Mouse (Mus musculus) intestine, postnatal 0 days (tissue): ENCODE measurements at regions not wholly inside any gene's neighbourhood (a gene's known extent, or its start where the extent isn't known, plus 50 kb on each side); places are given as distances from the start of the nearest gene placed in this dataset.

Source experiments
- ATAC-seq: fragments of 200-750 bp; cut with Nextera tagmentation; 2 replicates; pipeline ENCODE4 v1.8.0; 2017; ENCODE audit warnings: mild to moderate bottlenecking, moderate TSS enrichment, moderate library complexity
- H3K27ac ChIP-seq: fragments of 300-500 bp; sonication (generic); 2 replicates; pipeline ENCODE4 v1.5.1; 2014; ENCODE audit warnings: mild to moderate bottlenecking, low read depth, low read length, moderate library complexity
- H3K27me3 ChIP-seq: fragments of 300-500 bp; sonication (generic); replicated peaks from 2 replicates; pipeline ENCODE4 v1.6.1; 2014; ENCODE audit warnings: low read length, mixed read lengths; ENCODE audit not compliant: control insufficient read depth, insufficient read depth
- H3K36me3 ChIP-seq: fragments of 300-500 bp; sonication (generic); 2 replicates; pipeline ENCODE4 v1.6.1; 2014; ENCODE audit warnings: mild to moderate bottlenecking, moderate library complexity; ENCODE audit not compliant: control insufficient read depth, insufficient read depth
- H3K4me1 ChIP-seq: fragments of 300-500 bp; sonication (generic); replicated peaks from 2 replicates; pipeline ENCODE4 v1.6.1; 2014; ENCODE audit warnings: antibody characterized with exemption, low read length, mixed read lengths; ENCODE audit not compliant: control insufficient read depth, insufficient read depth
- H3K4me2 ChIP-seq: fragments of 300-500 bp; sonication (generic); replicated peaks from 2 replicates; pipeline ENCODE4 v1.6.1; 2014; ENCODE audit warnings: low read depth, mild to moderate bottlenecking, moderate library complexity
- H3K4me3 ChIP-seq: fragments of 300-500 bp; sonication (generic); 2 replicates; pipeline ENCODE4 v1.5.1; 2014; ENCODE audit warnings: low read depth, low read length
- H3K9ac ChIP-seq: fragments of 300-500 bp; sonication (generic); 2 replicates; pipeline ENCODE4 v1.6.1; 2014; ENCODE audit warnings: mild to moderate bottlenecking, low read depth, low read length
- H3K9me3 ChIP-seq: fragments of 300-500 bp; sonication (generic); 2 replicates; pipeline ENCODE4 v1.6.1; 2016; ENCODE audit warnings: mixed run types; ENCODE audit not compliant: control insufficient read depth
- CTCF ChIP-seq: sonication (generic); IDR thresholded peaks from 2 replicates; pipeline ENCODE4 v1.5.1; 2016; ENCODE audit warnings: low read depth, mild to moderate bottlenecking, control low read depth, antibody characterized with exemption, moderate library complexity
- WGBS: fragments of 180-500 bp; shearing (Covaris S2); extraction: QIAGEN DNeasy Blood & Tissue Kit; methylation state at CpG from one replicate; pipeline ENCODE4 v1.1.7; 2014; 5-methylcytosine and 5-hydroxymethylcytosine counted together

GRCm38 (mm10) chr14:102477162-102477561, 505.3 kb downstream of the Kctd12 start:
- Histone ChIP-seq H3K9me3 (no peaks in the 10 kb centered on the region), H3K27ac (no peak overlapping the region), H3K36me3 (no peaks in the 10 kb centered on the region), H3K4me3 (no peak overlapping the region), H3K4me2 (no peak overlapping the region), H3K9ac (no peak overlapping the region), H3K4me1 (no peaks in the 10 kb centered on the region), H3K27me3 (no peaks in the 10 kb centered on the region)
- no peak for TF ChIP-seq CTCF
- 91% methylated on average over 2 of the region's 2 CpGs for WGBS
- no peak for ATAC-seq

- Histone ChIP-seq H3K4me3 (no peak overlapping the region), H3K36me3 (no peaks in the 10 kb centered on the region), H3K27ac (no peak overlapping the region), H3K4me1 (no peaks in the 10 kb centered on the region), H3K27me3 (no peaks in the 10 kb centered on the region), H3K9me3 (no peaks in the 10 kb centered on the region), H3K4me2 (no peak overlapping the region), H3K9ac (no peak overlapping the region)
- ATAC-seq = no peak
- 63% methylated on average over 4 of the region's 4 CpGs for WGBS
- TF ChIP-seq CTCF = no peak
These were observed 513.1 kb downstream of the Kctd12 start for GRCm38 (mm10) chr14:102469326-102469725.

- no peak for ATAC-seq
- no peak overlapping the region for H3K4me2 ChIP-seq
- no peak for TF ChIP-seq CTCF
- no peaks in the 10 kb centered on the region for H3K4me1 ChIP-seq
- no peaks in the 10 kb centered on the region for H3K9me3 ChIP-seq
- no peaks in the 10 kb centered on the region for H3K36me3 ChIP-seq
- 89% methylated on average over 1 of the region's 1 CpGs for WGBS
- no peak overlapping the region for H3K9ac ChIP-seq
- H3K27me3 ChIP-seq = no peaks in the 10 kb centered on the region
- no peak overlapping the region for H3K4me3 ChIP-seq
- H3K27ac ChIP-seq = no peak overlapping the region
These were observed 521.4 kb downstream of the Kctd12 start for GRCm38 (mm10) chr14:102461001-102461400.

- no peak for TF ChIP-seq CTCF
- H3K4me1 ChIP-seq = no peaks in the 10 kb centered on the region
- H3K4me2 ChIP-seq = no peak overlapping the region
- H3K36me3 ChIP-seq = no peaks in the 10 kb centered on the region
- H3K4me3 ChIP-seq = no peak overlapping the region
- H3K27me3 ChIP-seq = no peaks in the 10 kb centered on the region
- no peak overlapping the region for H3K9ac ChIP-seq
- 75% methylated on average over 2 of the region's 2 CpGs for WGBS
- H3K9me3 ChIP-seq = no peaks in the 10 kb centered on the region
- no peak for ATAC-seq
- H3K27ac ChIP-seq = no peak overlapping the region
These were observed 542.7 kb downstream of the Kctd12 start for GRCm38 (mm10) chr14:102439738-102440137.

GRCm38 (mm10) chr14:102403397-102404115, 578.9 kb downstream of the Kctd12 start:
- Histone ChIP-seq H3K27ac (no peak overlapping the region), H3K4me2 (no peak overlapping the region), H3K4me3 (no peak overlapping the region), H3K9me3 (no peaks in the 10 kb centered on the region), H3K9ac (no peak overlapping the region), H3K4me1 (no peaks in the 10 kb centered on the region), H3K27me3 (no peaks in the 10 kb centered on the region), H3K36me3 (no peaks in the 10 kb centered on the region)
- TF ChIP-seq CTCF = no peak
- WGBS = 55% methylated on average over 4 of the region's 4 CpGs
- no peak for ATAC-seq

- H3K27ac ChIP-seq = no peak overlapping the region
- no peak overlapping the region for H3K9ac ChIP-seq
- H3K4me2 ChIP-seq = no peak overlapping the region
- H3K36me3 ChIP-seq = no peaks in the 10 kb centered on the region
- no peaks in the 10 kb centered on the region for H3K27me3 ChIP-seq
- no peaks in the 10 kb centered on the region for H3K4me1 ChIP-seq
- 63% methylated on average over 4 of the region's 4 CpGs for WGBS
- H3K9me3 ChIP-seq = no peaks in the 10 kb centered on the region
- ATAC-seq = no peak
- H3K4me3 ChIP-seq = no peak overlapping the region
- TF ChIP-seq CTCF = no peak
These were observed 580.3 kb downstream of the Kctd12 start for GRCm38 (mm10) chr14:102402061-102402689.
